Mouse (Mus musculus) cerebellum, postnatal 14 days (tissue): Measurements from ENCODE around the gene Gm3685.
"Not testable (repeated sequence)": the region's sequence is repeated elsewhere in the genome, so short reads cannot be mapped to it uniquely, and the experiment has no call there.

ENCODE experiments used
- DNase-seq, 2 experiments: peaks; one replicate each; pipeline ENCODE4 v3.0.0; 2021; ENCODE audit warnings: mixed read lengths in 2 of 2

Gene Gm3685

DNA sequence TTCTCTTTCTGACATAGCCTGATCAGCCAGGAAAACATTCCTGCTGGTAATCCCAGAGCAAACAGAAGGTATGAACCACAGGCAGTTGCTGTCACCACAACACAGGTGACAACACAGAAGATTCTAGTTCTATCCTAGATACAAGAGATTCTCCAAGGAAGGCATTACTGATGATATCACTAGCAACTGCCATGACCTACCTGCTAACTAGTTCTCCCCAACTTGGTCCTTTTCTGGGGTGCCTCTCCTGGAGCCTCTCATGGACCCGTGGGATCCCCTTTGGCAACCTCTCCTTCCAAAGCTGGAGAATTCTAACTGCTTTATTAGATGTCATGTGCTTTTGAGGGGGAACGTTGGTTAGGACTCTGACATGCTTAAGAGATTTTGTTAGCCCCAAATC, at the start of gene Gm3685:
Gm3685 (minus strand) TSS at position 101 of the 400 bp plus-strand sequence.
- DNase-seq = not testable (repeated sequence)

DNA sequence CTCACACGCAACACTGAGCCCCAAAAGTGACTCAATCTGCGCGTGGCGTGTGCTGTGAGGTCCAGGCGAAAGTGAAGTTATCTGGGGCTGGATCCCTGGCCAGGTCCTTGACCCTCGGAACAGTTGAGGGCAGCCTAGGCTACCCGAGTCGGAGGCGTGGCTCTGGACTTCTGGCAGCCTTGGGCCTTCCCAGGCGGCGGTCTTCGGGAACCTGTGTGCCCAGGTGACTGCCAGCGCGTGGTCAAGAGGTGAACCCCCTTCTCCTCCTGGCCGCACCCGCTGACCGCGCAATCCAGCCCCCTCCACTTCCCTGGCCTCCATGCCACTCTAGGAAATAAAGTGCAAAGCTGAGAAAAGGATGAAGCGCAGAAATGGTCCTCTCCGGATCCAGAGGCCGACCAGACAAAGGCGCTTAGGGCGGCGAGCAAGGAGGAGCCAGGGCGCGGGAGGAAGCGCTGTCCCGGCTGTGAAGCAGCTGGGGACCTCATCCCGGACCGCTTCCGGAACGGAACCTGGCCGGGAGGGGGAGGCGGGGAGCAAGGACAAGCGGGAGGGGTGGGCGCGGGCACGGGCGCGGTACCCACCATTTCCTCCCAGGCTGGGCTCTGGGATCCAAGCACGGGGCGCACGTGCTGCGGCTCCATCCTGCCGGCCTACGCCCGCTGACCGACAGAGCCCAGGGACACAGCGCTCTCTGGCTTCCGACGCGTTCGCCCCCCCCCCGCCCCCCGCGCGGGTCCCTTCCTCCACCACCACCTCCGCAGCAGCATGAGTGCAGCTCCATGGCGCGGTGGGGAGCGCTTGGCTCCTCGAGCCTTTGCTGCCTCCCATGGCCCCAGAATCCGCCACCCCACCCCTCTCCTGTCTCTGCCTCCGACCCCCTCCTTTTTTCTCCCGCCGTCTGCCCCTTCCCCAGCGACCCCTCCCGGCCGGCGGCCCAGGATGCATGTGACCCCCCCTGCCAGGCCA, 17.7 kb downstream of the Gm3685 start, which contains the start of gene Gm10406:
Gm10406 (minus strand) TSS at position 669 of the 969 bp plus-strand sequence.
- DNase-seq = peak; percentile 21 to 26

DNA sequence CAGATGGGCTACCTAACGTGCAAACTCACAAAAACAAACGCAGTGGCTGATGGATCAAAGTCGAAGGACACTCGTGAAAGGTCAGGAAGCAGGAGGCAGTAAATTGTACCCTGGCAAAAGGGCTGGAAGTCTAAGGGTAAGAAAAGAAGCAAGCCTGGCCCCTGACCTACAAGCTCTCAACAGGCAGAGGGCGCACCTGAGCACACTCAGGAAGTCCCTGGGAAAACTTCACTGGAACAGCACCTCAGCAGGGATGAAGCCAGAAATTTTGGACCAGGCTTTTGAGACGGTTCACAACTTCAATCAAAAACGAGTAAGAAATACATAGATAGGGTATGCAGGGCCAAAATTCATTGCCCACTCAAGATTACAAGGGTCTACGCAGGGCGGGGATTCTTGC, 18.5 kb downstream of the Gm3685 start:
- DNase-seq = peak; percentile 11 to 23
